Mouse (Mus musculus): ENCODE data around the gene Sox5.

The Sox5 gene

GRCm38 (mm10) chr6:144711841-144712240, 69.9 kb downstream of the Sox5 start:
- no peak for DNase-seq

DNA sequence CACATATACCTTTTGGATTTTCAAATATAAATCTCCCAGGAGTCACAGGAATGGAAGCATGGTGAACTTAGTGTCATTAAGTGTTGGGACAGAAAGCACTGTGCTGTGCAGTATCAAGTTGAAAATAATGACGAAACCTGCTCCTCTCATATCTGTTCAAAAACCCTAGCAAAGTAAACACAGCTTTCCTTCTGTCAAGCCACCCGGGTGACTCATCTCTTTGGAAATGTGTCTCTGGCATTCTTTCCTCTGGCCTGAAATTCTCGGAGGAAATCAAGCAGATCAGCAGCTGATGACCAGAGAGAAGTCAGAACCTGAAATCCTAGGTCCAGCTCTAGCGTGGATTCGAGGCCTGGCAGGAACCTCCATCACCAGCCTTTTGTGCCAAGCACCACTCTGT, 71.0 kb downstream of the Sox5 start:
- DNase-seq = no peak

DNA sequence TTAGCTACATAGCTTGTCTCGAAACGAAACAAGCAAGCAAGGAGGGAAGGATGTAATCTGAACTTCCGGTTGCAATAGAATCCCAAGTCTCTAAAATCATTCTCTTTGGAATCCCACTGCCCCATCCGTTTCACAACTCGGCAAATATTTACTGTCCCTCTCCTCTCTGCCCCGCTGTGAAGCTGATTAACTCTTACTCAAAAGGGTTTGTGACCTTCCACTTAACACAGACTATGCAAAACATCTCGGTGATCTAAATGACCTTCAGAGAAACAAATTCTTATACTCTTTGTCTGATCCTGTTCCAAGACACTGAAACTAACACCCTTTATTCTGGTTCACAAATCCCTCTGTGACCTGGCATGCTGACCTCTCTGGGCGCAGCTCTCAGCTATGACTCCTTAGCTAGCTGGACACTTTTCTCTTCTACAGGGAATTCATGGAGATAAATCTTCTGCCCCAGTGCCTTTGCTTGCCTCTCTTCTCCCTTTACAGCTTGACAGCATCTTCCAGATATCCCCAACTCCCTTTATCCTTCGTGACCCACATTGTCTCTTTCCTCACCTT, 72.1 kb downstream of the Sox5 start:
- DNase-seq = no peak

- no peak for DNase-seq
Observed at GRCm38 (mm10) chr6:144708410-144708809, 73.4 kb downstream of the Sox5 start.

GRCm38 (mm10) chr6:144707976-144708375, 73.8 kb downstream of the Sox5 start:
- DNase-seq = no peak

- no peak for DNase-seq
Observed at GRCm38 (mm10) chr6:144704962-144705361, 76.8 kb downstream of the Sox5 start.

GRCm38 (mm10) chr6:144695660-144696059, 86.1 kb downstream of the Sox5 start:
- DNase-seq = no peak

GRCm38 (mm10) chr6:144693211-144693899, 88.4 kb downstream of the Sox5 start:
- no peak for DNase-seq

- DNase-seq = no peak
Observed at GRCm38 (mm10) chr6:144691298-144692041, 90.3 kb downstream of the Sox5 start.

- no peak for DNase-seq
Observed at GRCm38 (mm10) chr6:144689076-144689475, 92.7 kb downstream of the Sox5 start.

DNA sequence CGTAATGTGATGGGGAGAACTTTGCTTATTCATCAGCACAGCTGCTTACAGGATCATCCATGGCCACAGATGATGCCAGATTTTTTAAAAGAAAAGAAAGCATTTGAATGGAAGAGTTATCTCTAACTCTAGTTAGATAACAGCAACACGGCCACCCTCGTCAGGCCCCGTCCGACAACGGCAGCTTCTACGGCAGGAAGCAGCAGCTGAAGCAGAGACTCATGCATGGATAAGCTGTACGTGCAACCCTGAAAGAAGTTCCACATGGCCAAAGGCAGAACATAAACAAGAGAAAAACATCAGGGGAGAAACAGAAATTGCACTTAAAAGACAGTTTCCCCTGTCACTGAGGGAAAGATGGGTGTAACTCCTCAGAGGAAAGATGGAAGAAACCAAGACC, 94.1 kb downstream of the Sox5 start:
- no peak for DNase-seq

DNA sequence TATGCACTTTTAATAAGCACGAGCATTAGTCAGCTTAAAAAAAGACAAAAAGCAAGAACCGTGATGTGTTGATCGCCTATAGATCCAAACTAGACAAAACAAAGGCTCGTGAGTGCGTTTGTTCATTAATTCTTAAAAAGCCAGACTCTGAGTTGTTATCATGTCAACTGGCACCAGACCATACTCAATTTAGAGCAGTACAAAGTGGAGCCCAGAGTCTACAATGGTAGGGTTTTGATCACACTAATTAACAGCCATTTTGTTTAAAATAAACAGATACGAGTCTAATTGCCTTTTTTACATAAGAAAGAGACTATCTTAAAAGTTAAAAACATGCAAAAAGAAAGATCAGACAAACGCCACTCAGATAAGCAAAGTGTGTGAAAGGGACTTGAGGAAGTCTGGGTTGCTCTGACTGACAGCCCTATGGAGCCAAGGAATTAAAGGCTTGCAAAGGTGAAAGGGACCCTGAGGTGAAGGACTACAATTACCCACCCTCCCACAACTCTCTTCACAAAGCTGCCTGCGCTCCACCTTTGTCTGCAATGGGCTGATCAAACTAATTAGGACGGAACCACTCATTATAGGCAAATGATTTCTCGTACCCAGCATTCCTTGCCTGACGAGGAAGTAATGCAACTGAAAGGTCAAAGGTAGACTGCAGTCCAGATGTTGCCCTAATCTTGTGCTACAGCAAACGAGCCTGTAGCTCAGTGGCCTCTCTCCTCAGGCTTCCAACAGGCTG, 100.6 kb downstream of the Sox5 start:
- DNase-seq = no peak

- DNase-seq = no peak
Observed at GRCm38 (mm10) chr6:144677491-144678133, 104.2 kb downstream of the Sox5 start.

- no peak for DNase-seq
Observed at GRCm38 (mm10) chr6:144675111-144675510, 106.7 kb downstream of the Sox5 start.

DNA sequence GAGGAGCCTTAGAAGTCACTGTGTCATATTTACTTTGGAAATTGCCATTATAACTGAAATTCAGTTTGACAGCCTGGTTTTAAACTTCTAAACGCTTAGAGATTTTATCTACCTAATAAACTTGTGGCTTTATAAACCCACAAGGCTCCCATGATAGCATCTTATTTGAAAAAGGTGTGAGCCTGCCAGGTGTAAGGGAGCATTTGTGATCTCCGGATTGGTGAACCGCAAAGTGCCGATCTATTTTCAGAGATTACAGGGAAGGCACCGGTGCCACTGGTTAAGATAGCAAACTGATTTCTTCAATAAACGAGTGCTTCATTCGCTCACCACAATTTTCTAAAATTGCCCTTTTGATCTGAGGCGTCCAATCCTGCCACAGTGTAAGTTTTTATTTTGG, 107.9 kb downstream of the Sox5 start:
- no peak for DNase-seq

- DNase-seq = no peak
Observed at GRCm38 (mm10) chr6:144670433-144671167, 111.2 kb downstream of the Sox5 start.

GRCm38 (mm10) chr6:144666617-144667016, 115.2 kb downstream of the Sox5 start:
- DNase-seq = no peak

DNA sequence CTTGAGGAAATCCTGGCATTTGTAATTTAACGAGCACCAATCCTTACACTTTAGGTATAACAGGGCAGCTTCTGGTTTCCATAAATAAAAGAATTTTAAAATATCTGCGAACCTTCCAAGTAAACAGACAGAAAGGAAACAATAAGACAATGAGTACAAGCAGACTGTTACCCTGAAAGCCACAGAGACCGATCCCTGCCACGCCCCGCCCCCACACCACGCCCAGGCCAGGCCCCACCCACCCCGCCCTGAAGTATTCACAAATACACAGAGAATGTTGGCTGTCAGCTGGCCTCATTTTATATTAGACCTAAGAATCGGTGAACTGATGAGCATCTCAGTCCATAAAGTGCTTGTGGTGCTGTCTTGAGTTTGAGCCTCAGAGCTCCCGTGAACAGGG, 117.0 kb downstream of the Sox5 start:
- DNase-seq = no peak

DNA sequence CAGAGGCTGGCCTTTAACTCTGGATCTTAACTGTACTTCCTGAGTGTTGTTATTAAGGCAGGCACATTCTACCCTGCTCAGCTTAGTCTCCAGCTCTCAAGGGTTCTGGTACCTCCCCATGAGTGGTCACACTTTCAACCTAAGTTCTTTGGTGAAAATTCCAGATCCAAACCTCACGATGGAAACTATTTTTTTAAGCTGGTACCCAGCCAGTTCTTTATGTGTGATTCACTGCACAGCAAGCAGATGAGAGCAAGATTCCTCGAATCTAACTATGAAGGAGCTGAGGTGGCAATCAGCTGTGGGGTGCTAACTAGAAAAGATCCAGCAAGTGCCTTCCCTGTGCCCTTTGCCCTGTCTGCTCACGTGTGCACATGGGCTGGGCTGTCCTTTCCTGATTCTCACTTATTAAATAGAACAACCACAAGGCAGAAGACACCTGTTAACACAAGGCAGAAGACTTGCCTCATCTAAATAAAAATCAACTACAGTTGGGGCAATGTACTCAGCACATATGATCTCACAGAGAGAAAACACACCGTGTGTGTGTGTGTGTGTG, 118.2 kb downstream of the Sox5 start:
- DNase-seq = no peak

DNA sequence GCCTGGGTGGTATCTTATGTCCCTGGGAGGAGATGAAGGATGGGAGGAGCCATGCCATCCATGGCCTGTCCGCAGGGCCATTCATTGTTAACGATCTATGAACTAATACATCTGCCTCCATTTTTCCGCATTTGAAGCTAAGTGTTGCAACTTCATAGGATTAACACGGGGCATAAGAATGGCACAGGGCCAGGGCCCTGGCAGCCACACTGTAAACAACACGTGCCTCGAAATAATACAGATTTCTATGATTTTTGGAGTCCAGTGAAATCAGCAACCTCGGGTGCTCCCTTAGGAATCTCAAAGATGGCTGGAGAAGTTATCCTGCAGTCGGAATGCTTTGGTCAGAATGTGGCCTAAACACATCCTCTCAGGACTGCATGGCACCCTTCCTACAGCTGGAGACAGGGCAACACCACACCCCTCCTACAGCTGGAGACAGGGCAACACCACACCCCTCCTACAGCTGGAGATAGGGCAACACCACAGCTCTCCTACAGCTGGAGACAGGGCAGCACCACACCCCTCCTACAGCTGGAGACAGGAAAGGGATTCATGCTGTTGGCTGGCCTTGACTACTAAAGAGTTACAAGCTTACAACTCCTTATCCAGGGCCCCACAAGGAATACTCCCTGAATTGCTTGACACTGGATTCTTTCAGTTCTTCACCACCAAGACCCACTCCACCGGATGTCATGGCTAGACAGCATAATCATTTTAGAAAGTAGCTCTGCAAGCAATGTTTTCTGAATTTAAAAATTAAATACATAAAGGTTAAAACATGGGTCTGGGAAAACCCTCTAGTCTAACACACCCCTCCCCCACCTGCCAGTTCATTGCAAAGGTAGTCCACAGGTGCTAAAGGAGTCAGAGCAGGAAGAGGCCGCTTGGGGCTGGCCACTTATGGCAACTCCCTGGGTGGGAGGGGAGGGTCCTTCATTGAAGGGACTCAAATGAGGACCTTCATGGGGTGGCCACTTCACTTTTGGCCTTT, 122.4 kb downstream of the Sox5 start:
- no peak for DNase-seq

- DNase-seq = no peak
Observed at GRCm38 (mm10) chr6:144652876-144653275, 128.9 kb downstream of the Sox5 start.
